Mouse (Mus musculus): ENCODE results near the gene Nptx2.

- TF ChIP-seq CTCF (IDR thresholded peaks at IDR 0.05; ENCODE audit: borderline replicate concordance, insufficient read depth, low read length) (no peak), POLR2A (IDR thresholded peaks at IDR 0.05; ENCODE audit: low read depth, low read length) (no peak)
Observed at GRCm38 (mm10) chr5:144558481-144558880, 12.8 kb downstream of the Nptx2 start.
